Mouse (Mus musculus) forebrain, embryonic 12.5 days (tissue): Measurements from ENCODE around the gene Tnc. TPM values are rescaled to one million over a fixed set of nuclear protein-coding genes. Genes with fewer than 3 reads are reported as not detected.

Experiments used
- polyA plus RNA-seq: library from polyadenylated mRNA; unstranded; fragments of >200 nt; fragmentation: Nextera tagmentation; extraction: Ambion mirVana; gene quantifications from 2 replicates; pipeline ENCODE4 v1.2.1, GENCODE M21; 2016

The Tnc gene
- polyA plus RNA-seq, 1 experiment from 2014 or later: 11.8 TPM

Other genes with a start within 250 kb of the Tnc start
- not detected in 2 replicates for gene Tnfsf8, start 185.7 kb downstream of the Tnc start, polyA plus RNA-seq